ENCODE assay signal across 14 mouse cellular contexts in the genomic region with DNA sequence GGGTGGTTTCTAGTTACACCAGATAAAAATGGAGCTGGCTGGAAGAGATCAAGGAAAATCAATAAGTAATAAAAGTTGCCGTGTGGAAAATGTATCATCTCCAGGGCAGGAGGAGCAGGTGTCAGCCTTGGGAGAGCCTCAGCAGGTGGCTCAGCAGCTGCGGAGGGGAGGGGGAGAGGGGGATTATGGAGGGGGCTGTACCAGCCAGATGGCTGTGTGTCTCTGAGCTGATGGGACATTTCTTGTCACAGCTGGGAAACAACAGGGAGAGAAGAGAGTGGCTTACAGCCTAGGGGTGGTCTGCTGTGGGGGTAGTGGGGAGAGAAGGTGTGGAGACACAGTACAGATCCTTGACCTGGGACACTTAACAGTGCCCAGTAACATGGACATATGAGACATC.
DNase-seq lines count a peak whose midpoint lies in the region; ATAC-seq and TF ChIP-seq lines count a peak whose summit lies in the region.
"Had no signal": no experiment of that assay in that cellular context is flagged by ENCODE, and none has a peak within 500 bp of the region (broad histone marks: within the 10 kb centered on the region; RNA-seq: fewer than 3 reads in every experiment).

No protein-coding gene starts in this region.

- H3K9ac ChIP-seq in stomach, embryonic 15.5 days = no peak overlapping the region
- H3K9ac ChIP-seq in stomach, postnatal 0 days (ENCODE audit: low read length) = no peak overlapping the region
- H3K9ac ChIP-seq in forebrain, embryonic 16.5 days (replicated peaks; ENCODE audit: low read depth, low read length) = no peak overlapping the region
- no peak overlapping the region for H3K9ac ChIP-seq in midbrain, embryonic 12.5 days (replicated peaks)
- no peak overlapping the region for H3K9ac ChIP-seq in heart, embryonic 11.5 days (ENCODE audit: low read depth, low read length)
- H3K9ac ChIP-seq: liver, embryonic 13.5 days had no signal

- H3K9me3 ChIP-seq in stomach, embryonic 15.5 days = no peaks in the 10 kb centered on the region
- H3K9me3 ChIP-seq in stomach, postnatal 0 days (ENCODE audit: control insufficient read depth, low read length) = no peaks in the 10 kb centered on the region
- no peaks in the 10 kb centered on the region for H3K9me3 ChIP-seq in forebrain, embryonic 16.5 days (ENCODE audit: control insufficient read depth, low read length)
- H3K9me3 ChIP-seq in midbrain, embryonic 12.5 days = no peaks in the 10 kb centered on the region
- no peaks in the 10 kb centered on the region for H3K9me3 ChIP-seq in heart, embryonic 11.5 days (replicated peaks; ENCODE audit: control insufficient read depth, low read length)
- H3K9me3 ChIP-seq: liver, embryonic 13.5 days had no signal

- 0 out of 2 replicates have a peak, but pooled peaks have one; percentile 21 for ATAC-seq in stomach, embryonic 15.5 days (ENCODE audit: insufficient read depth, low FRiP score, low read depth)
- no peak for ATAC-seq in stomach, postnatal 0 days (ENCODE audit: low FRiP score, low TSS enrichment)
- ATAC-seq in forebrain, embryonic 16.5 days = 0 out of 2 replicates have a peak, but pooled peaks have one; percentile 36
- ATAC-seq in midbrain, embryonic 12.5 days (ENCODE audit: low FRiP score, low read depth) = peak; percentile 76
- ATAC-seq in heart, embryonic 11.5 days (replicated peaks; ENCODE audit: insufficient number of reproducible peaks, low FRiP score, low TSS enrichment) = no peak

- 19% methylated on average over 2 of the region's 2 CpGs for WGBS in stomach, embryonic 15.5 days
- WGBS in stomach, postnatal 0 days = 18% methylated on average over 2 of the region's 2 CpGs
- WGBS in forebrain, embryonic 16.5 days = 16% methylated on average over 2 of the region's 2 CpGs
- 5% methylated on average over 2 of the region's 2 CpGs for WGBS in midbrain, embryonic 12.5 days
- 29% methylated on average over 2 of the region's 2 CpGs for WGBS in heart, embryonic 11.5 days (ENCODE audit: insufficient replicate concordance)

- no peaks in the 10 kb centered on the region for H3K4me1 ChIP-seq in stomach, embryonic 15.5 days
- H3K4me1 ChIP-seq in stomach, postnatal 0 days (replicated peaks; ENCODE audit: control insufficient read depth, insufficient read depth) = no peaks in the 10 kb centered on the region
- peaks cover 11% of the 10 kb centered on the region for H3K4me1 ChIP-seq in forebrain, embryonic 16.5 days (replicated peaks; ENCODE audit: control insufficient read depth, insufficient read depth, low read length)
- H3K4me1 ChIP-seq in midbrain, embryonic 12.5 days = peaks cover 31% of the 10 kb centered on the region
- H3K4me1 ChIP-seq in heart, embryonic 11.5 days (ENCODE audit: control insufficient read depth, insufficient read depth, low read length) = no peaks in the 10 kb centered on the region
- H3K4me1 ChIP-seq: liver, embryonic 13.5 days had no signal

- no peaks in the 10 kb centered on the region for H3K27me3 ChIP-seq in stomach, embryonic 15.5 days (replicated peaks)
- no peaks in the 10 kb centered on the region for H3K27me3 ChIP-seq in stomach, postnatal 0 days (ENCODE audit: control insufficient read depth, insufficient read depth, low read length)
- H3K27me3 ChIP-seq in forebrain, embryonic 16.5 days (replicated peaks; ENCODE audit: control insufficient read depth, insufficient read depth, low read length) = no peaks in the 10 kb centered on the region
- H3K27me3 ChIP-seq in midbrain, embryonic 12.5 days = peaks cover 44% of the 10 kb centered on the region
- H3K27me3 ChIP-seq in heart, embryonic 11.5 days (ENCODE audit: control insufficient read depth, insufficient read depth, low read length) = 0 out of 2 replicates have a peak, but pooled peaks cover 9% of the 10 kb centered on the region
- H3K27me3 ChIP-seq: liver, embryonic 13.5 days had no signal

- TF ChIP-seq CTCF in stomach, postnatal 0 days (IDR thresholded peaks at IDR 0.05; ENCODE audit: low read depth) = no peak

- no peak for TF ChIP-seq EP300 in stomach, postnatal 0 days (optimal IDR thresholded peaks at IDR 0.05)

- DNase-seq in stomach, postnatal 0 days (ENCODE audit: low spot score) = no peak
- DNase-seq in heart, adult 18-20 months = no peak
- DNase-seq in spleen, postnatal 36 days (ENCODE audit: low spot score in 2 of 2) = no peak
- DNase-seq: adrenal gland, postnatal 25 days; cerebellum, adult 2 months; gastrocnemius, postnatal 10 days; kidney, adult 9 months; liver, embryonic 13.5 days; lung, postnatal 4 days; thymus, postnatal 4 days had no signal

- H3K4me2 ChIP-seq in stomach, embryonic 15.5 days = no peak overlapping the region
- H3K4me2 ChIP-seq in stomach, postnatal 0 days (replicated peaks; ENCODE audit: low read depth) = no peak overlapping the region
- H3K4me2 ChIP-seq in forebrain, embryonic 16.5 days (ENCODE audit: low read length) = no peak overlapping the region
- H3K4me2 ChIP-seq in midbrain, embryonic 12.5 days (replicated peaks) = no peak overlapping the region
- no peak overlapping the region for H3K4me2 ChIP-seq in heart, embryonic 11.5 days
- H3K4me2 ChIP-seq: liver, embryonic 13.5 days had no signal

- no peak overlapping the region for H3K27ac ChIP-seq in stomach, embryonic 15.5 days
- H3K27ac ChIP-seq in stomach, postnatal 0 days (replicated peaks) = no peak overlapping the region
- no peak overlapping the region for H3K27ac ChIP-seq in forebrain, embryonic 16.5 days (ENCODE audit: low read length)
- peak overlapping the region; percentile 69 for H3K27ac ChIP-seq in midbrain, embryonic 12.5 days (replicated peaks)
- no peak overlapping the region for H3K27ac ChIP-seq in heart, embryonic 11.5 days (ENCODE audit: low read depth, low read length)
- H3K27ac ChIP-seq: liver, embryonic 13.5 days had no signal

- no peak overlapping the region for H3K4me3 ChIP-seq in stomach, embryonic 15.5 days (replicated peaks)
- no peak overlapping the region for H3K4me3 ChIP-seq in stomach, postnatal 0 days (ENCODE audit: low read depth, low read length)
- no peak overlapping the region for H3K4me3 ChIP-seq in forebrain, embryonic 16.5 days (replicated peaks; ENCODE audit: low read length)
- no peak overlapping the region for H3K4me3 ChIP-seq in midbrain, embryonic 12.5 days
- no peak overlapping the region for H3K4me3 ChIP-seq in heart, embryonic 11.5 days (ENCODE audit: low read depth, low read length)
- H3K4me3 ChIP-seq: liver, embryonic 13.5 days had no signal

- no peaks in the 10 kb centered on the region for H3K36me3 ChIP-seq in stomach, embryonic 15.5 days
- H3K36me3 ChIP-seq in stomach, postnatal 0 days (ENCODE audit: control insufficient read depth, insufficient read depth, low read length) = no peaks in the 10 kb centered on the region
- no peaks in the 10 kb centered on the region for H3K36me3 ChIP-seq in forebrain, embryonic 16.5 days (ENCODE audit: control insufficient read depth, insufficient read depth)
- no peaks in the 10 kb centered on the region for H3K36me3 ChIP-seq in midbrain, embryonic 12.5 days
- H3K36me3 ChIP-seq in heart, embryonic 11.5 days (ENCODE audit: control insufficient read depth, insufficient read depth, low read length) = no peaks in the 10 kb centered on the region
- H3K36me3 ChIP-seq: liver, embryonic 13.5 days had no signal

Comparison
In these comparisons a context has a peak if more than half of its experiments do, and no peak if none do; other contexts are left out.
1. ATAC-seq: peak in stomach, embryonic 15.5 days (single experiment), forebrain, embryonic 16.5 days (single experiment) and midbrain, embryonic 12.5 days (single experiment); none in stomach, postnatal 0 days (single experiment) and heart, embryonic 11.5 days (single experiment).